Mouse (Mus musculus) embryonic facial prominence, embryonic 11.5 days (tissue): ENCODE results near the gene Olfr434. TPM values are rescaled to one million over a fixed set of nuclear protein-coding genes. Genes with fewer than 3 reads are reported as not detected.
"Not testable (repeated sequence)": the region's sequence is repeated elsewhere in the genome, so short reads cannot be mapped to it uniquely, and the experiment has no call there.

Source experiments
- ATAC-seq: fragments of 200-750 bp; cut with Nextera tagmentation; replicated peaks from 2 replicates; pipeline ENCODE4 v1.8.0; 2017; ENCODE audit warnings: low read depth; ENCODE audit not compliant: insufficient number of reproducible peaks, low FRiP score, low TSS enrichment
- DNase-seq: peaks from one replicate; pipeline ENCODE4 v3.0.0-alpha.2; 2015; ENCODE audit warnings: low spot score
- H3K27ac ChIP-seq: fragments of 300-500 bp; sonication (generic); replicated peaks from 2 replicates; pipeline ENCODE4 v1.5.1; 2014; ENCODE audit warnings: mild to moderate bottlenecking, low read depth, low read length, control low read depth
- H3K27me3 ChIP-seq: fragments of 300-500 bp; sonication (generic); 2 replicates; pipeline ENCODE4 v1.6.1; 2014; ENCODE audit warnings: mild to moderate bottlenecking, low read length, moderate library complexity, mixed read lengths; ENCODE audit not compliant: control insufficient read depth, insufficient read depth
- H3K36me3 ChIP-seq: fragments of 300-500 bp; sonication (generic); replicated peaks from 2 replicates; pipeline ENCODE4 v1.6.1; 2014; ENCODE audit warnings: low read depth, mild to moderate bottlenecking, low read length, moderate library complexity, mixed read lengths; ENCODE audit not compliant: control insufficient read depth, insufficient read depth
- H3K4me1 ChIP-seq: fragments of 300-500 bp; sonication (generic); 2 replicates; pipeline ENCODE4 v1.6.1; 2014; ENCODE audit warnings: low read length, mixed read lengths; ENCODE audit not compliant: control insufficient read depth, insufficient read depth
- H3K4me2 ChIP-seq: fragments of 300-500 bp; sonication (generic); 2 replicates; pipeline ENCODE4 v1.6.1; 2014; ENCODE audit warnings: low read depth, mild to moderate bottlenecking, control low read depth, low read length, moderate library complexity
- H3K4me3 ChIP-seq: fragments of 300-500 bp; sonication (generic); 2 replicates; pipeline ENCODE4 v1.5.1; 2014; ENCODE audit warnings: low read depth, low read length, control low read depth
- H3K9ac ChIP-seq: fragments of 300-500 bp; sonication (generic); replicated peaks from 2 replicates; pipeline ENCODE4 v1.6.1; 2014; ENCODE audit warnings: mild to moderate bottlenecking, control low read depth, low read length
- H3K9me3 ChIP-seq: fragments of 300-500 bp; sonication (generic); replicated peaks from 2 replicates; pipeline ENCODE4 v1.6.1; 2016; ENCODE audit warnings: mild to moderate bottlenecking, low read length, inconsistent platforms, mixed read lengths; ENCODE audit not compliant: control insufficient read depth
- WGBS: fragments of 180-500 bp; shearing (Covaris S2); extraction: QIAGEN DNeasy Blood & Tissue Kit; methylation state at CpG from one replicate; pipeline ENCODE4 v1.1.7; 2014; 5-methylcytosine and 5-hydroxymethylcytosine counted together
- polyA plus RNA-seq: library from polyadenylated mRNA; unstranded; fragments of >200 nt; fragmentation: Nextera tagmentation; extraction: Ambion mirVana; gene quantifications from 2 replicates; pipeline ENCODE4 v1.2.1, GENCODE M21; 2014

The Olfr434 gene
- polyA plus RNA-seq, 1 experiment from 2014 or later: not detected

DNA sequence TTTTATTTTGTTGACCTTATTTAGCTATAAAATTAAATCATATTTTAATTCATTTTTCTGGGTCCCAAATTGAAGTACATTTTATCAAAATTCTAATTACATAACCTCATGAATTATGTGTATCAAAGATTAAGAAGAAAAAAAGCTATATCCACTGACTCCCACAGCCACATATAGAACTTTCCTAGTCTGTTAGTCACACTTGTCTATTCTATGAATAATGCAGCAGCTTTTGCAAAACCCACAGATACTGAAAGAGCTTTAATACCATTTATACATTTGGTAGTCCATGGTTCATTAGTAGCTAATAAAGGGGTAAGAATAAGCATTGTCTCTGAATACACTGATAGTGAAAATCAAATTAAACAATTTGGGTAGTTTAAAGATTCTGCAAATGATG, 10.0 kb upstream of the Olfr434 start:
- Histone ChIP-seq H3K27me3 (no peaks in the 10 kb centered on the region), H3K4me2 (no peak overlapping the region), H3K4me1 (no peaks in the 10 kb centered on the region), H3K4me3 (no peak overlapping the region), H3K36me3 (no peaks in the 10 kb centered on the region), H3K9me3 (no peaks in the 10 kb centered on the region), H3K9ac (no peak overlapping the region), H3K27ac (no peak overlapping the region)
- ATAC-seq (no peak), DNase-seq (no peak)

DNA sequence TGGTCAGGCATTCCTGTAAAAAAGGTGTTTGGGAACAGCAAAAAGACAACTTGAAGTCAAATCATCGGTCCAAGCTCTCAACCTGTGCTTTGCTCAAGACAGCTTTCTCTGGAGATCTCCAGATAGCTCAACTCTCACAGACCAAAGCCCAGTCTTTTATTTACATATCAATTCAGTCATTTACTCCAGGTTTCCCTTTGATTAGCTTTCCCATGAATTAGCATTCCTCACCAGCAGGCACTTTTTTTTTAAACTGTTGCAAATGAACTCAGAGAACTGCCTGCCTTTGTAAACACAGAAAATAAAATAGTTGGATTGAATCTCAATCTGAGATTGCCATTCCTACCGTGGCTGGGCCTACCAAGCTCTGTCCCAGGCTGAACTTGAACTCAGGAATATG, 7.5 kb upstream of the Olfr434 start:
- H3K36me3 ChIP-seq: no peaks in the 10 kb centered on the region
- no peaks in the 10 kb centered on the region for H3K27me3 ChIP-seq
- DNase-seq: no peak
- no peak for ATAC-seq
- H3K4me1 ChIP-seq: no peaks in the 10 kb centered on the region
- no peak overlapping the region for H3K9ac ChIP-seq
- H3K4me3 ChIP-seq: no peak overlapping the region
- H3K9me3 ChIP-seq: no peaks in the 10 kb centered on the region
- H3K4me2 ChIP-seq: no peak overlapping the region
- no peak overlapping the region for H3K27ac ChIP-seq
- 35% methylated on average over 2 of the region's 2 CpGs for WGBS

DNA sequence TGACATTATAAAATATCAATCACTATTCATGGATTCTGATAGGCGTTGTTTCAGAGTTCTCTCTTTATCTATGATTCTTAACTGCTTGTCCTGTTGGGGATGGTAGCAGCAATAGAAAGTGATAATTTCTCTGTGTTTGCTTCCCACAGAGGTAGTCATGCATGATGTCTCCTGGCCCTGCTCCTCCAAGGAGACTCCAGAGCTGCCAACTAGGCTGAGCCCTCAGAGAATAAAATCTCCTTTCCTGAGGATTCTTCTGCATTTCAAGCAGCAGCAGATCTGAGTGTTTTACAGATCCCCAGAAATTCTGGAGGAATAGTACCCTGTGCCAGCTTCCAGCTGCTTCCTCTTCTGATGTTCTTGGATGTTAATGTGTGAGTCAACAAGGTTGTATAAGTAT, 18.4 kb downstream of the Olfr434 start, which contains the start of gene Olfr47:
Gene Olfr47 (plus strand): TSS at position 275 of the 400 bp plus-strand sequence.
- H3K27me3 ChIP-seq, H3K27ac ChIP-seq, H3K9me3 ChIP-seq, H3K9ac ChIP-seq, H3K4me3 ChIP-seq, H3K4me2 ChIP-seq, DNase-seq, H3K4me1 ChIP-seq, ATAC-seq, H3K36me3 ChIP-seq: not testable (repeated sequence)
- WGBS: 86% methylated on average over 1 of the region's 1 CpGs

DNA sequence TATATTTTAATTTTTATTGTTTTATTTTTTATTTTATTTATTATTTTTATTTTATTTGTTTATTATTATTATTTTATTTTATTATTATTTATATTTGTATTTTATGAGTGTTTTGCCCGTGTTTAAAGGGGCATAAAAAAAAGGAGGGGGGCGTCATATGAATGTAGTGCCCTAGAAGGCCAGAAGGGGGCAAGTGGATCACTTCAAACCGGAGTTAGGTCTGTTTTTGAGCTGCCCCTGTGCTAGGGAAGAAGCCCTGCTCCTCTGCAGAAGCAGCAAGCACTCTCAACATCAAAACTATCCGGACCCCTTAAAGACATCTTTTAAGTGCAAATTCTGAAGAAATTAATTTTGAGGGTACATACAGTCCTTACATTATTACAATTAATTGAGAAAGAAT, 29.2 kb downstream of the Olfr434 start:
- peak; percentile 64 for DNase-seq
- Histone ChIP-seq H3K36me3 (no peaks in the 10 kb centered on the region), H3K4me1 (no peaks in the 10 kb centered on the region), H3K27me3 (no peaks in the 10 kb centered on the region), H3K4me2 (no peak overlapping the region), H3K4me3 (no peak overlapping the region), H3K9me3 (no peaks in the 10 kb centered on the region), H3K27ac (no peak overlapping the region), H3K9ac (no peak overlapping the region)
- 15% methylated on average over 4 of the region's 4 CpGs for WGBS
- ATAC-seq: no peak

DNA sequence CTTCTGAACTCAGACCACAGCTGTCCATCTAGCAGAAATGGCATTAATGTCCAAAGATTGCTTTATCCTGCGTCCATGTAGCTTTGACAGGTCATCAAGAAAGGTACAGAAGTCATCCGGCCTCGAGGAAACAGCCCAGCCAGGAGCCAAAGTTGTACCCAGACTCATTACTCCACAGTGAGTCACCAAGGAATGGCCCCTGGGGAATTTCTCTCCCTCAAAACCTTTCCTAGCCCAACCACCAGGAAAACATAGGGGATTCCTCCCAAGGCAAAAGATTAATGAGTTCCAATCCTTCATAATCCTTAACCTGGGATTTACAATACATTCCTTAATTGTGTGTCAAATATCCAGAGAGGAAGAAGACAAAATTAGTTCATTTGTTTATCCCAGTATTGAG, 34.6 kb downstream of the Olfr434 start:
- H3K9me3 ChIP-seq: no peaks in the 10 kb centered on the region
- no peak overlapping the region for H3K27ac ChIP-seq
- no peaks in the 10 kb centered on the region for H3K4me1 ChIP-seq
- H3K36me3 ChIP-seq: no peaks in the 10 kb centered on the region
- DNase-seq (no peak), ATAC-seq (no peak)
- no peaks in the 10 kb centered on the region for H3K27me3 ChIP-seq
- H3K4me3 ChIP-seq: no peak overlapping the region
- 55% methylated on average over 3 of the region's 3 CpGs for WGBS
- no peak overlapping the region for H3K4me2 ChIP-seq
- H3K9ac ChIP-seq: no peak overlapping the region

DNA sequence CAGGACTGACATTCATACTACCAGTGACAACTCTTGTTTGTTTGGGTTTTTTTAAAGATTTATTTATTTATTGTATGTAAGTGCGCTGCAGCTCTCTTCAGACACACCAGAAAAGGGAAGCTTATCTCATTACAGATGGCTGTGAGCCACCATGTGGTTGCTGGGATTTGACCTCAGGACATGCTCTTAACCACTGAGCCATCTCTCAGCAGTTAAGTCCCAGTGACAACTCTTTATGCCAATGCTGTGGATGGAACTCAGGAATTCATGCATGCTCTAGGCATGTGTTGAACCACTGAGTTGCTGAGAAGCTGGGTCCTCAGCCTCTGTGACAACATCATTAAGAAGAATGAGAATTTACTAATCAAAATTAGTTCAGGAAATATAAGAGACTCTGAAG, 40.2 kb downstream of the Olfr434 start:
- no peak for DNase-seq
- no peaks in the 10 kb centered on the region for H3K27me3 ChIP-seq
- no peak overlapping the region for H3K9ac ChIP-seq
- no peak overlapping the region for H3K4me2 ChIP-seq
- no peaks in the 10 kb centered on the region for H3K36me3 ChIP-seq
- H3K4me3 ChIP-seq: no peak overlapping the region
- no peaks in the 10 kb centered on the region for H3K9me3 ChIP-seq
- no peaks in the 10 kb centered on the region for H3K4me1 ChIP-seq
- 83% methylated on average over 1 of the region's 1 CpGs for WGBS
- no peak for ATAC-seq
- no peak overlapping the region for H3K27ac ChIP-seq

DNA sequence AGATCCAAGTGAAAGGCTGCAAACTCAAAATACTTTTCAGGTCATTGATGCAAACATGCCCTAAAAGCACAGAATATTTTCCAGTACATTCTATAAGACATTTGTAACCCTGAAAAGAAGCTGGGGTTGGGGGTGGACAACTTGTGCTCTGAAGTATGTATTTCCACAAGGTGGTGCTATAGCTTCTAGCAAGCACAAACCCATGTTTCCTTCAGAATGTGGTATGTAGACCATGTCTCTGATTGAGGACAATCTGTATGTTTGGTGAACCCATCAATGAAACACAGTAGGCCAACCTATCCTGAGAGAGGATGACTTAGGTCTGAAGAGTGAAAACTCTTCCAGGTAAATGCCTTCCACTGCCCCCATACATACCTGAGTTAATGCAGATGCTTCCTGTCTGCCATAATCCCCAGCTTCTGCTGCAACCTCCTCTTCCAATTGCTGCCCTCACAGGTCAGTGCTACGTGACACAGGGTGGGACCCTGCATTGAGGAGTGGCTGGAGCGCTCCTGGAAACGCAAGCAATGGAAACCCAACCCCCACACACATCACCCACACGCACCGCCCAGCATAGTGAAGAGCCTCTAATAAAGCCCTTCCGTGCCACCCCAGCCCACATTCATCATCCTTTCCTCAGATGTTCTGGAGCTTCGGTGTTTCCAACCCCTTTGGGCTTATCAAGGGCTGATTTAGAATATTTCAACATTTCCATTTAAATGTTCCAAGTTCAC, 41.5 kb downstream of the Olfr434 start:
- no peak for ATAC-seq

DNA sequence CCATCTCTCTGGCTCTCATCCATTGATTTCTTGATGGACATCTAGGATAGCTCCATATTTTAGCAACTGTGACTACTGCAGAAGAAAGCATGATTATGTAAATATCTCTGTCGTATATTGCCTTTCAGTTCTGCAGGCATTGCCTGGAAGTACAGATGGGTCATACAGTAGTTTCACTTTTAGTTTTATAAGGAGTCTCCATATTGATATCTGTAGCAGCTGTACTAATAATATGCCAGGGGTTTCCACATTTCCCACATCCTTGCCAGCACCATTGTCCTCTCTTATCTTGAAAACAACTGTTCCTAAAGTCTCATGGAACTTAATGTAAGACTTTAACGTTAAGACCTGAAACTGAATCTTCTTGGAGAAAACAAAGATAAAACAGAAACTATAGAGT, 47.9 kb downstream of the Olfr434 start:
- no peak overlapping the region for H3K27ac ChIP-seq
- no peaks in the 10 kb centered on the region for H3K36me3 ChIP-seq
- no peak overlapping the region for H3K4me3 ChIP-seq
- H3K4me2 ChIP-seq: no peak overlapping the region
- H3K9ac ChIP-seq: no peak overlapping the region
- H3K4me1 ChIP-seq: no peaks in the 10 kb centered on the region
- WGBS: 76% methylated on average over 2 of the region's 2 CpGs
- H3K9me3 ChIP-seq: no peaks in the 10 kb centered on the region
- ATAC-seq (no peak), DNase-seq (no peak)
- no peaks in the 10 kb centered on the region for H3K27me3 ChIP-seq

More for the DNA sequence above, 41.5 kb downstream of the Olfr434 start:
- Histone ChIP-seq H3K4me3 (no peak overlapping the region), H3K9me3 (no peaks in the 10 kb centered on the region), H3K27ac (no peak overlapping the region), H3K4me1 (no peaks in the 10 kb centered on the region), H3K36me3 (no peaks in the 10 kb centered on the region), H3K9ac (no peak overlapping the region), H3K27me3 (no peaks in the 10 kb centered on the region), H3K4me2 (no peak overlapping the region)
- WGBS: 69% methylated on average over 7 of the region's 7 CpGs
- DNase-seq: peak; percentile 51
